Mouse (Mus musculus) mature B cell (primary cell): Measurements from ENCODE around the gene Tnfrsf9.
"Not testable (repeated sequence)": the region's sequence is repeated elsewhere in the genome, so short reads cannot be mapped to it uniquely, and the experiment has no call there.

ENCODE experiments used
- in situ Hi-C: fragments of 300-500 bp; cut with MboI; formaldehyde crosslinking; loops from 2 replicates; pipeline ENCODE4 v1.14.3; 2019

Tnfrsf9 gene

DNA sequence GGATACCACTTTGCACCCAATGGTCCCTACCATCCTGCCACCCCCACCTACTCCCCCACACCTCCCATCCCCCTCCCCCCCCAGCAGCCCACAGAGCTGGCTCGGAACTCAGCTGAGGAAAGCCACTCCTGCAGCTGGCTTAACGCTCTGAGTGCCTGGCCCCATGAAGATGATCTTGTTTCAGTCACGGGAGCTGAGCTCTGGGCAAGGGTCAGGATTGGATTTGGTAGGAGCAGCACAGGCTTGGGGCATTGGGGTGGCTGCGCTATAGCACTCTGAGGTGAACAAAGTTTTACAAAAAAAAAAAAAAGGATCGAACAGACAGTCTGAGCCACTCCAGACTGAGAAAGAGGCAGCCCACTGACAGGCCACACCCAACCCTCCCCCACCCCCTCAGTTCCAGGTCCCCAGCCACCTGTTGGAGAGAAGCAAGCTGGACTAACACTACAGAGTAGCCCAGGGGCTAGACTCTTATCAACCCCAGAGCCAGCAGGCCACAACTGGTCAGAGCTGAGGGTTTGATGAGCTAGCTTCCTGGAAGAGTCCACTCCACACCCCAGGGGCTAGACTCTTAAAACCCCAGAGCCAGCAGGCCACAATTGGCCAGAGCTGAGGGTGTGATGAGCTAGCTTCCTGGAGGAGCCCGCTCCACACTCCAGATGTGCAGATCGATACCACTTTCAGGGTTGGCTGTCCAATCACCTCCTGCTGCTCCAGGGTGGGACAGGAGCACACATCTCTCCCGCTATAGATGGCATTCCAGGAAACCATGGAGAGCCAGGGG, 19.5 kb upstream of the Tnfrsf9 start:
- in situ Hi-C loops = loop anchor here (10.0 kb wide), 1 partner anchor 240 kb away; the partner anchor contains the start of gene Slc45a1

DNA sequence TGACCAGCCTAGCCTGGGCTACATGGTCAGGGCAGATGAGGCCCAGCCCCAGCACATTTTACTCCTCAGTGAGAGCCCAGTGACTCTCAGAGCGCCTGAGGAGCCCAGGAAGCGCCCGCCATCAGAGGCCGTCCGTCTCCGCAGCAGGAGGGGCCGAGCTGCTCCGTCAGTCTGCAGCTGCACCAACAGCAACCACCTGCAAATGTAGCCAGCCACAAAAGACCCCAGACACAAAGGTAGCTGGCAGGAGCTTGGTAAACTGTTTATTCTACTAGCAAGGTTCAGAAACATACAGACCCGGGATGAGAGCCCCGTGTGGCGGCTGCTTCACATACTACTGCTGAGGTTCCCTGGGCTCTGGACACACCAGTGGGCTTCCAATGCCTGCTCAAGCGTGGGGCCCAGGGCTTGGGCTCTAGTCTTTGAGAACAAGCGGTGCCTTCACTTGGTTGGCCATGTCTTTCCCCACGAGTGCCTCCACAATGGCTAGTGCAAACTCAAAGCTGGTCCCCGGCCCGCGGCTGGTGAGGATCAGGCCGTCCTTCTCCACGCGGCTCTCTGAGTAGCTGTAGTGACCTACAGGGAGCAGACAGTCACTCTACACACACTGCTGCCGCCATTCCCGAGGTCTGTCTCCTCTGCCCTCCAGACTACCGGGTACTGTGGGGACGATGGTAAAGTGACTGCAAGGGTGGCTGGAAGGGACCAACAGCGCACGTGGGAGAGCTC, 17.3 kb upstream of the Tnfrsf9 start:
- in situ Hi-C loops = loop anchor here (10.0 kb wide), 1 partner anchor 242 kb away; the partner anchor contains the start of gene Slc45a1

DNA sequence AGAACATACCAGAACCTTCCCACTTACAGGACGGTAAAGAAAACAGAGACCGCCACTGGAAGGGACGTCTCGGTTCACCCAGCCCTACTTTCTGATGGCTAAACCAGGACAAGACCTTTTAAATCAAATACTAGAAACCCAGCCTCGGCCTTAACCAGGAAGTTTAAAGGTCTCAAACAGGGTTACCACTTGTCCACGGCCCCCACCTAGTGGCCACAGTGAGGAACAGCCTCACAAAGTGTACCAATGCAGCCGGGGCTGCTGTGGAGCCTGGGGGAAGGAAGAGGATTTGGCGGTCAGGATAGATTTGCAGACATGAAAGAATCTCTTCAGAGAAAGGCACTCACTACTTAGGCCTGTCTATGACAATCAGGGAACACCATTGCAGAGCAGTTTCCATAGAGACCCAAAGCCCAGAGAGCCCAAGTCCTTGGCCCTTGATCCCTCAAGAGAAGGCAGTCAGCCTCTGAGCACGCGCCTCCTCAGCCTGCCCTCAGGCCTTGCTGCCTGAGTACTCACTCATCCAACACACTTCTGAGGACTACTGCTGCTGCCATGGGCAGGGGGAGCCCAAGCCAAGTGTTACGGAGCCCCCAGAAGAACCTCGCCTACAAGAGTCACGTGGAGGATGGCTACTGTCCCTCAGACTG, 15.5 kb upstream of the Tnfrsf9 start:
- in situ Hi-C loops = loop anchor here (10.0 kb wide), 1 partner anchor 244 kb away; the partner anchor contains the start of gene Slc45a1

DNA sequence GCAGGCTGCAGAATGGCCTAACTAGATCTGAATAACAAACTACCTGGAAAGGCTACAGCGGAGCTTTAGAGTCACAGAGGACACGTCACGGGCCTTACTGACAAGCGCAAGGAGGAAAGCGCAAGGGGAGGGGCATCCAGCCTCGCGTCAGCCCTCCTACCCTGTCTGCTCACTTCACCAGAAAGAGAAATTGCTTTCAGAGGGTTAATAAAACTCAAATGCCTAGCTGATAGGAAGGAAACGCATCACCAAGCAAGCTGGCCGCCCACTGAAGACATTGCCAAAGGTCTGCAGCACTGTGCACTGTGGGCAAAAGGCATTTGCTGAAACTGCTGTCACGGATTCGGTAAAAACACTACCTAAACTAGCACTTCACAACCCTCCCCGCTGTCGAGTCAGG, 13.9 kb upstream of the Tnfrsf9 start:
- in situ Hi-C loops = no loop called here

DNA sequence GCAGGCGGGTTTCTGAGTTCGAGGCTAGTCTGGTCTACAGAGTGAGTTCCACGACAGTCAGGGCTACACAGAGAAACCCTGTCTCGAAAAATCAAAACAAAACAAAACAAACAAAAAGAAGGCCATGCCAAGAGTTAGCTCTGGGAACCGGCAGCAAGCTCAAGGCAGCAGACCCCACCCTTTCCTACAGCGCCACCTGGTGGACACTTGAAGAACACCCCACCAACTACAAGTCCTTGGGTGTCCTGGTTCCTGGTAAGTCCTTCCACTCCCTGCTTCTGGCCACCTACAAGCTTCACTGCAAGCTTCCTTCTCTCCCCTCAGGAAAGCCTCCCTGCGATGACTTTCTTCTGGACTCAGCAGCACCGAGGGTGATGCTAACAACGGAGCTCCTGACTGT, 12.7 kb upstream of the Tnfrsf9 start:
- in situ Hi-C loops = no loop called here

DNA sequence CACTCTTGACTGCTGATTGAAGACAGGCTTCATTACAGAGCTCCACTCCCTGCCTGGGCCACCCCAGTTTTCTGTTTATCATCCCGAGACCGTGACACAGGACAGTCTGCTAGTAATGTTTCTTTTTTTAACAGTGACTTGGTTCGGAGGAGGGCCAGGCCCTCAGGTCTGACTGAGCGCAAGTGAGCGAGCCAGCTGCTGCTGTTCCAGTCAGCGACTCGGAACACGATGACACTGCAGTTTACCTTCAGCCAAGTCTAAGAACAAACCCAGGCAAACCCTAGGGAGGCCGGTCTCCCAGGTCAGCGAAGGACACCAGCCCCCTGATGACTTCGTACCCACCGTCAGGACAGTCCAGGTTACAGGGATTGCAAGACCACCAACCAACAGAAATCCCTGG, 12.3 kb upstream of the Tnfrsf9 start:
- in situ Hi-C loops = no loop called here

DNA sequence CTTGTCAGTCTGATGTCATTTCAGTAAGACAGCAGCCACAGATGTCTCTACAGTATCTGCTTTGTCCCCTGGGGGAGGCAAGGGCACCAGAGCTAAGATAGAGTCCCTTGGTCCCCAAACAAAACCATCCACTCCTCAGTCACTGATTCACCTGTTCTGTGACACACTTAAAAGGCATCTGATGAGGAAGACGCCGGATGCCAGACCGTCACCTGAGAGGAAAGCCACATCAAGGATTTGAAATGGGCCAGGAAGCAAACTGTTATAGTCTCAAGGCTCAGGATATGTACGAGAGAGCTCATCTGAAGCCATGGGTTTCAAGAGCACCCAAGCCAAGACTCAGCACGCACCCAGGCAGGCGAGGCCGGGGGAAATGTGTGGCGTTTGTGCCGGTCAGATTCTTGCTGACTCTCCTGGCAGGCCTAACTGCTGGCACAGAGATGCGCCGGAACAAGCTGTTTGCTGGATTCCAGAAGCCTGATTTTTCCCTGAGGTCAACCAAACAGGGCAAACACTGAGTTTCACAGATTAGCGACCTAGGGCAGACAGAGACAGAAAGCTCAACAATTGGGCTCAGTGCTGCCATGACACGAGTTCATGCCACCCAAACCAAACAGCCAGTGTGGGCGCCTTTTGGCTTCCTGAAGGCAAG, 11.1 kb upstream of the Tnfrsf9 start:
- in situ Hi-C loops = no loop called here

DNA sequence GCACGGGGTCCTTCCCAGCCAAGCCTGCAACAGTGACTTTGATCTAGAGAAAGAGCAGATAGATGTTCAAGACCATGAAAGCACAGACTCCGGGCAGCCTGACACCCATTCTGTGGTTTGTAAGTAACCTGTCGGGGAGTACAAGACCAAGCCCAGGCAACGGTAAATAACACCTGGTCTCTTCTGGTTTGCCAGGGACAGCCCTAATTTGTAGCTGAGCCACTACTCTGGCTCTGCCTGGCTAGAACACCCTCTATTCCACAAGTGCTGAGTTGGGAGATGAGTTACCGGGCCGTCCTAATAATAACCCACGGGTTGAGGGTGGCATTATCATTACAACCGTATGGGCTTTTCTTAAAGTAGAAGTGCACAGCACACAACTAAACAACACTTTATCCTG, 7.3 kb upstream of the Tnfrsf9 start:
- in situ Hi-C loops = no loop called here

DNA sequence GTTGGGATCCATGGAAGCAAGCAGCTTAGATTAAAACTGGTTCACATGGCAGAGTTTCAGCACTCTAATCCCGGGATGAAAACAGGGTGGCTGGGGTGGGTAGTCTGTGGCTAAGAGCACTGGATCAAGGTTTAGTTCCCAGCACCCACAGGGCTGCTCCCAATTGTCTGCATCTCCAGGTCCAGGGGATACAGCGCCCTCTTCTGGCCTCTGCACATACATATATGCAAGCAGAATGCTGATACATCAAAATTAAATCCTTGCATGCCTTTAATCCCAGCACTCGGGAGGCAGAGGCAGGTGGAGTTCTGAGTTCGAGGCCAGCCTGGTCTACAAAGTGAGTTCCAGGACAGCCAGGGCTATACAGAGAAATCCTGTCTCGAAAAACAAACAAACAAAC, 5.8 kb upstream of the Tnfrsf9 start:
- in situ Hi-C loops = not testable (repeated sequence)

DNA sequence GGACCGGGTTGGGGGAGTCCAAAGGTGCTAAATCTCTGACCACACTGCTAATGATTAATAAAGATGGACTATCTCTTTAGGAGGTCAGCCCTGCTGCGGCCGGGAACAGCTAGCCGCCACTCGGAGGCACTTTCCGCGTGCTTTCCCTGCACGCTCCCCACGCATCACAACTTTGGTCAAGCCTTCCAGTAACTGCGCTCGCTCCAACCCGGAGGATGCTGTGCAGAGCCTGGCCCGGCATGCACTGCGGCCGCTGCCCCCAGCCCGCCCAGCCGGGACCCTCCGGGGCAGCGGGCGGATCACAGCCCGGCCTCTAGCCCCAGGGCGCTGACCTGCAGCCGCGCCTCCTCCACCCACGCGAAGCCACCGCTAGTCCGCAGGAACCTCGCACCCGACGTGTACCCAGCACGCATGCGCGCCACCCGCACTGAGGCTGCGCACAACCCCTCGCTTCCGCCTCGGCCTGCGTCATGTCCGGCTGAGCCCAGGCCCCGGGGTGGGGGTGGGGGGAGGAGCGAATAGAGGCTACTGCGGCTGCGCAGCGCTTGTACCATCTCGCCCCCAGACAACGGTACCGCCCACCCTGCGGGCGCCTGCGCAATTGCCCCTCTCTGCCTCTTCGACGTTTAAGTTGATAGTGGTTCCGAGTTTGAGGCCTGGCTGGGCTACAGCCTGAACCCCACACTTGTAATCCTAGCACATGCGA, 4.8 kb upstream of the Tnfrsf9 start:
- in situ Hi-C loops = no loop called here

DNA sequence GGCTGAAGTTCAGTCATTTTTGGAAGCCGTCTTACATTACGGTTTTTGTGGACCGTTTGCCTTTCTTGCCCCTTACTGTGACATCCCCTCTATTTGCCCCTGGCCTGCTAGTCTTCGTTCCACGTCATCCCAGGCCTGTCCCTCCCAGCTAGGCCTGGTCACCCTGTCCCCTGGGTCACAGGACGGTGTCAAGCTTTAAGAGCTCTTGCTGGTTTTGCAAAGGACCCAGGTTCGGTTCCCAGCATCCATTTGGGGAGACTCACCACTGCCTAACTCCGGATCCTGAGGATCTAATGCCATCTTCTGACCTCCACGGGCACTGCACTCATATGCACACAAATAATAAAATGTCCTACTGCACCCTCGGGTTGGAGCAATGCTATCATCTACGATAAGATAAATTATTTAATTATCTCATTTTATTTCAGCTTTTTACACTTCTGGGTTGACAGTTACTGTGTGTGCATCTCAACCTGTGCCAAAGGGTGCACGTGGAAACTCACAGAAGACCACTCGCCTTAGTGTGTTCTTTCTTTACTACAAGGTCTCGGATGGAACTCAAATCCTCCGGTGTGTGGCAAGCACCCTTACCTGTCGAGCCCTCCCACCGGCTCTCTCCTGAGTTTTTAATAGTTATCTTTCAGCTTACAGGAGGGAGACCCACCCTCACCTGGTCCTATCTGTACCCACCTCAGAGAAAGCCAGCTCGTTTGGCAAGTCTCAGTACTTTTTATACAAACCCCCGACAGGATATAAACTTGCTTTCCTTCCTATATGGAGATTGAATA, 4.0 kb upstream of the Tnfrsf9 start:
- in situ Hi-C loops = no loop called here

DNA sequence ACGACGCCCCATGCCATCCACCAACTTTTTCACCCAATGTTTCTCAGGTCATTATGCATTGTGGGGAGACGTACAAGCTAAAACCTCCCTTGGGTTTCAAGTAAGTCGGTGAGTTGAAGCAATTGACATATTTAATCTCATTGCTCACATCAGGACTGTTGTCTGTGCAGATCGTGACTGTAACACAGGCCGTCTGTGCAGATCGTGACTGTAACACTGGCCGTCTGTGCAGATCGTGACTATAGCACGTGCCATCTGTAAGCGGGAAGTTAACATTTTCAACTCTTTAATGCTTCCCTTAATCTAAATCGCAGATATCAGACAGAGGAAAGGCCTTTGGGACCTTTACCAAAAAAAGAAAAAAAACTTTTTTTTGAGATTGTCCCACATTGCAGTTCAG, 619 bp upstream of the Tnfrsf9 start:
- in situ Hi-C loops = no loop called here

DNA sequence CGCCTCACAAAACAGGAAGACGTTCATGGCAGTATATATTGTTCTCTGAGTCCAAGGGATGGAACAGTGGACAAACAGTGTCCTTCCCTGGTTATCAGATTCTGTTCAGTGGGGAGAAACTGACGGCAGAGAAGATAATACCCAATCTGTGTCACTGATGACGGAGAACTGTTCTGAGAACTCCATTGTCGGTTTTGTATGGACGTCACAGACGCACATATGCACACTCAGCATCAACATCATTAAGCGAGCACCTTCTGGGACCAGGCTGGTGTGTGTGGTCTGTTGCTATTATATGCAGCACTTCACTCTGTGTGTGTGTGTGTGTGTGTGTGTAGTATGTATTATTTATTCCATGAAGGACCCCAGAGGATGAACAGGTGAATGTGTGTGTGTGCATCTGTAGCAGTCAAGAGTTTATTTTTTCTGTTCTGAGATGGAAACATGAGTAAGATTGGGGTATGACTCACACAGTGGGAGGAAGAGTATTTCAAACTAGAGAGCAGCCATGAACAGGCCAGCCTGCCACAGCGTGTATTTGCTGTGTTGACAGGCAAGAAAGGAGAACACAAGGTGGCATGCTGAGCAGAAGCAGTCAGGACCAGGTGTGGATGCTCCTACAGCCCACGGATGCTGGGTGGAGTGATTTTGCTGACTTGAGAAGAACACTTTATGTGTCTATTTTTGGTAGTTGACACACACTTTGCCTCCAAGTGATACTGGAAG, 982 bp downstream of the Tnfrsf9 start:
- in situ Hi-C loops = no loop called here

DNA sequence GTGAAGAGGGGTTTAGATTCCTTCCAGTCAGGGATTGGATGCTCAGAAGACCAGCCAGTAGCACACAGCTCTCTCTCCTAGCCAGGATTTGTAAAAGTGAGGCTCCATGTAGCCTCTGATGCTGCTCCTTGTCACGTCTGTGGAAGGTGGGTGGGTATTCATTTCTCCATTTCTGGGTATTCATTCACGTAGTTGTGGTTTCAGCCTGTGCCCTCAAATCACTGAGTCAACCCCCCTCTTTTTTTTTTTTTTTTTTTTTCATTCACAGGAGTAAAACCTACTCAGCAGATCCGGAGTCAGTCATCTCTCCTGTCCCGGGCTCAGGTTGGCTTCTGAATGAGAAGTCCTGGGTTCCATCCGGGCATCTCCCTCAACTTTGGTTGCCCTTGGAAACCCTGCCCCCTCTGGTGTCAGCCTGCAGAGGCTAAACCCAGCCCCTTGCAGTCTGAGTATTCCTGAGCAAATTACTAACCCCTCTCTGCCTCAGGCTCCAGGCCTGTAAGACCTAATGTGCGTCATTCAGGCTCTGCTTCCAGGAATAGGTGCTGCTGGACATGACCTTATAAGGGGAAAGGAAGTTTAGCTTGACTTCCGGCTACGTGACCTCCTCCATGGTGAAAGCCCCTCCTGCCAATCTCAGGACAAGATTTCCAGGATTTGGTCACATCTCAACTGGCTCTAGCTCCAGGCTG, 3.1 kb downstream of the Tnfrsf9 start:
- in situ Hi-C loops = no loop called here

DNA sequence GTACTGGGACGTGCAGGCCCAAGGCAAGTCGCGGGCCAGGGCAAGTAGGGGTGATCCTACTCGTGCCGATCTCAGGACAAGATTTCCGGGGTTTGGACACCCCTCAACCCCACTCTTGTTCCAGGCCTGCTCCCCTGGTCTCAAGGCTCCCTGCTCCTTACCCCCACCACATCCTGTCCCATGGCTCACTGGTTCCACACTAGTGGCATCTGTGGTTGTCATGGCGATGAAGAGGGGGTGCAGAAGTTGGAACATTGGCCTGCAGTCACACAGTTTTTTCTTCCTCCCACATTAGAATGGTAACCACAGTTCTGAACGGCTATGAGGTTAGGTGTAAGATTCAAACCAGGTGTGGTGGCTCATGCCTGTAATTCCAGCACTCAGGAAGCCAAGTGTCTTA, 6.8 kb downstream of the Tnfrsf9 start:
- in situ Hi-C loops = no loop called here

DNA sequence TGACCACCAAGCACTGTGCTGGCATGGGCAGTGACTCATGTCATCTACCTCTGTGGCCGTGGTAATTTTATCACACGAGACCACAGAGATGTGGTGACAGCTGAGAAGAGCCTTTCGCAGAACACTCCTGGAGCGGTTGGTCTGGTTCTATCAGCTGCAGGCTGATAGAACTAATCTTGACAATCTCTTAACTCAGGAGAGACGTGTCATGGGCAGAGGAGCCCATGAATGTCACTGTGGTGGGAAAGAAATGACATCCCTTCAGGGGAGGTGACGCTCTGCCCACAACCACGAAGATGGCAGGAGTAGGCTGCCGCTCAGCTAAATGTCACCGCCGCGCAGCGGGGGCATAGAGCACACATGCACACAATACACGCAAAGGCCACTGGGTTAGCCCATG, 9.9 kb downstream of the Tnfrsf9 start:
- in situ Hi-C loops = no loop called here

DNA sequence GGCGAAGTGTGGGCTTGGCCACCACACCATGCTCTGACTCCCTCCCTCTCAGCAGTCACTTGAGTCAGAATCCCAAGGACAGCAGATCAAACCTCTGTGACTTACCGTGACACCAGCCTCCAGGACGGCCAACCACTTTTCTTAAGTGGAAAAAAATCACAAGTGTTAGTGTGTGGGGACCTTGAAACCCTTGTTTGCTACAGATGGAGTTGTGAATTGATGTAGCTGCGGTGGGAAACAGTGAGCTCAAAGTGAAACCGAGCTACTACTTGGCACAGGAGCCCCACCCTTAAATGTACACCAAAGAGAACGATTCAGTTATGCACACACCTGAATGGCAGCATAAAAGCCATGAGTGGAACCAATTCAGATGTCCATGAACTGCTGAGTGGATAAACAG, 10.6 kb downstream of the Tnfrsf9 start:
- in situ Hi-C loops = no loop called here

DNA sequence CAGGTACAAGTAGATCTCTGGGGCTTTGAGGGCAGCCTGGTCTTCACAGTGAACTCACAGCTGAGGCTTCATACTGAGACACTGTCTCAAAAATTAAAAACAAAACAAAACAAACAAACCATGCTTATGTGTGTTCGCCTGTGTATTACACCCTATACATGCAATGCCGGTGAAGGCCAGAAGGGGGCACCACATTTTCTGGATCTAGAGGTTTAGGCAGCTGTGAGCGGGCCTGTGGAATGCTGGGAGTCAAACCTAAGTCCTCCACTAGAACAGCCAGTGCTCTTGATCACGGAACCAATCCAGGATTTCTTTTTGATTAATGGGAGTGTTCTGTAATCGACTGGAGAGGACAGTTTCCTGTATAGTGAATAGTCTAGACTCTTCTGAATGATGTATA, 11.6 kb downstream of the Tnfrsf9 start:
- in situ Hi-C loops = no loop called here

DNA sequence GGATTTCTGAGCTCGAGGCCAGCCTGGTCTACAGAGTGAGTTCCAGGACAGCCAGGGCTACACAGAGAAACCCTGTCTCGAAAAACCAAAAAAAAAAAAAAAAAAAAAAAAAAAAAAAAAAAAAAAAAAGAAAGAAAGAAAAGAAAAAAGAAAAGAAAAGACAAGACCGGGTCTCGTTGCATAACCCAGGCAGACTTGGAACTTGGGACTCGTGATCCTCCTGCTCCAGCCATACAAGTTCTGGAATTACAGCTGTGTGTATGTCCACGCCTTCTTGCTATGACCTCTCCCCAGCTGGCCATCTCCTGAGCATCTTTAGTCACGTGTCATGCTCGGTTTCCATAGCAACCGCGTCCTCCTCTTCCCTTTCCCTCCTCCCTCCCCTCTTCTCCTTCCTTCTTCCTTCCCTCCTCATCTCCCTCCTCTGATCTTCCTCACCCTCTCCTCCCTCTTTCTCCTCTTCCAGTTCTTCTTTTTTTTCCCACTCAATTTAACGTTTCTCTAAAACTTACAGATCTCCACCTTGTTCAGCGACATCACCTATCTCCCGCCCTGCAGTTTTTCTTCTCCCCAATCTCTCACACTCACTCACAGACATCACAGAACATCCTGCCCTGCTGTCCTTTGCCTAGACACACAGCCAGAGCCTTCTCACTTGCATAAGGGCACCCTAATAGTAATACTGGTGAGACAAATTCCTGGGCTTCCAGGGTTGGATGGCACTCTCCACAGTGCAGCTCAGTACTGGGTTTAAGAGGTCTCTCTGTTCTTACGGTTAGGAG, 12.8 kb downstream of the Tnfrsf9 start:
- in situ Hi-C loops = no loop called here
